Mouse (Mus musculus) G1E (cell line): ENCODE data around the gene Zfp366.

Experiments used
- CTCF ChIP-seq: IDR thresholded peaks from 2 replicates; pipeline ENCODE4 v1.5.1; 2012; ENCODE audit warnings: low read depth, low read length, inconsistent platforms, mixed read lengths
- GATA1 ChIP-seq: IDR thresholded peaks from 2 replicates; pipeline ENCODE4 v1.6.1; 2012; ENCODE audit warnings: borderline replicate concordance, low read length, inconsistent platforms, mixed read lengths
- POLR2AphosphoS5 ChIP-seq: IDR thresholded peaks from 2 replicates; pipeline ENCODE4 v1.6.1; 2012; ENCODE audit warnings: low read depth, low read length, inconsistent platforms; ENCODE audit not compliant: insufficient replicate concordance

DNA sequence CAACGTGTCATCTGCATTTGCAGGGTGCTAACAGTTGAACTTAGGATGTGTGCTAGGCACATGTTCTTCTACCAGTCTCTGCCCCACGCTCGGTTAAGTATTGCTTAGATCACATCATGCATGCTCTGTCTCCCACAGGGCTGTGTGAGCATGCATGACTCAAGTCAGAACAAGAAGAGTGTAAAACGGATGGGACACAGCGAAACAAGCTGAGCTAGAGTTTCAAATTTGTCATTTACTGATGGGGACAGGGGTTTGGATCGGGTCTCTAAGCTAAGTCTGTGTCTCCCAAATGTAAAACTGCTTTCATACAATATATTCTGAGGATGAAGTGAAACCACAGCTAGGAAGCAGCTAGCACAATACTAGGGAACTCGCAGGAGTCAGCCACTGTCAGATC is 2.2 kb downstream of the Zfp366 start:
- TF ChIP-seq GATA1 (no peak), CTCF (no peak), POLR2AphosphoS5 (no peak)
